Mouse (Mus musculus): ENCODE measurements at regions not wholly inside any gene's neighbourhood (a gene's known extent, or its start where the extent isn't known, plus 50 kb on each side); places are given as distances from the start of the nearest gene placed in this dataset.

- Histone ChIP-seq H3K9ac (no peak overlapping the region), H3K9me3 (no peaks in the 10 kb centered on the region), H3K27me3 (replicated peaks) (no peaks in the 10 kb centered on the region), H3K4me3 (no peak overlapping the region), H3K36me3 (no peaks in the 10 kb centered on the region), H3K27ac (replicated peaks) (no peak overlapping the region), H3K4me2 (no peak overlapping the region), H3K4me1 (peaks cover 11% of the 10 kb centered on the region)
- ATAC-seq (ENCODE audit: extremely low read depth, insufficient number of reproducible peaks, low FRiP score, low TSS enrichment), result no peak
- 35% methylated on average over 5 of the region's 5 CpGs for WGBS
Observed at GRCm38 (mm10) chr15:31673038-31673437, 71.4 kb downstream of the Fam173b start.

DNA sequence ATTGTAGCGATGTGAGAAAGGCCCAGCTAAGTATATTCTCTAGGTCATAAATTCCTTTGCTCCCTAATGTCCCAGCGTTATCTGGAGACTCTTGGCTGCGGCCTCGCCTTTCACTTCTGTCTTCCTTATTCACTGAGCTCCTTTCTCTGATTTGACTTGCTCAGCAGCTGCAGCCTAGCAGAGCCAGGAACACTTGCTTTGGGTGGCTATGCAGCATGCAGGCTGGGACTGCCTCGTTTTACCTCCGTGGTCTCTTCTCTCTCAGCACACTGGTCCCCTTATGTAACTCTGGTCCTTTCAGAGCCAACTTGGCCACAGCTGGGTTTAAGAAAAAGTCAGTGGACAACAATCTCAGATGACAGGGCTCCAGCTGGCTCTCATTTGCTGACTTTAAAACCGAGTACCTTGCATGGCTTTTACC lies 75.1 kb downstream of the Fam173b start:
- no peaks in the 10 kb centered on the region for H3K36me3 ChIP-seq
- peak overlapping the region; percentile 44; the same call in 1 of the 2 replicates for H3K27ac ChIP-seq (replicated peaks)
- H3K9ac ChIP-seq, result no peak overlapping the region
- no peaks in the 10 kb centered on the region for H3K9me3 ChIP-seq
- 35% methylated on average over 7 of the region's 7 CpGs for WGBS
- no peaks in the 10 kb centered on the region for H3K27me3 ChIP-seq (replicated peaks)
- ATAC-seq (ENCODE audit: extremely low read depth, insufficient number of reproducible peaks, low FRiP score, low TSS enrichment), result no peak
- H3K4me2 ChIP-seq, result 0 out of 2 replicates have a peak overlapping the region, but pooled peaks have one; percentile 13
- peaks cover 11% of the 10 kb centered on the region for H3K4me1 ChIP-seq
- H3K4me3 ChIP-seq, result no peak overlapping the region

- Histone ChIP-seq H3K9me3 (0 out of 2 replicates have a peak, but pooled peaks cover 2% of the 10 kb centered on the region), H3K27me3 (replicated peaks) (no peaks in the 10 kb centered on the region), H3K4me1 (no peaks in the 10 kb centered on the region), H3K4me3 (no peak overlapping the region), H3K36me3 (no peaks in the 10 kb centered on the region), H3K27ac (replicated peaks) (no peak overlapping the region), H3K9ac (no peak overlapping the region), H3K4me2 (no peak overlapping the region)
- ATAC-seq (ENCODE audit: extremely low read depth, insufficient number of reproducible peaks, low FRiP score, low TSS enrichment), result no peak
- WGBS, result 44% methylated on average over 3 of the region's 3 CpGs
Observed at GRCm38 (mm10) chr15:31693109-31693508, 91.5 kb downstream of the Fam173b start.

DNA sequence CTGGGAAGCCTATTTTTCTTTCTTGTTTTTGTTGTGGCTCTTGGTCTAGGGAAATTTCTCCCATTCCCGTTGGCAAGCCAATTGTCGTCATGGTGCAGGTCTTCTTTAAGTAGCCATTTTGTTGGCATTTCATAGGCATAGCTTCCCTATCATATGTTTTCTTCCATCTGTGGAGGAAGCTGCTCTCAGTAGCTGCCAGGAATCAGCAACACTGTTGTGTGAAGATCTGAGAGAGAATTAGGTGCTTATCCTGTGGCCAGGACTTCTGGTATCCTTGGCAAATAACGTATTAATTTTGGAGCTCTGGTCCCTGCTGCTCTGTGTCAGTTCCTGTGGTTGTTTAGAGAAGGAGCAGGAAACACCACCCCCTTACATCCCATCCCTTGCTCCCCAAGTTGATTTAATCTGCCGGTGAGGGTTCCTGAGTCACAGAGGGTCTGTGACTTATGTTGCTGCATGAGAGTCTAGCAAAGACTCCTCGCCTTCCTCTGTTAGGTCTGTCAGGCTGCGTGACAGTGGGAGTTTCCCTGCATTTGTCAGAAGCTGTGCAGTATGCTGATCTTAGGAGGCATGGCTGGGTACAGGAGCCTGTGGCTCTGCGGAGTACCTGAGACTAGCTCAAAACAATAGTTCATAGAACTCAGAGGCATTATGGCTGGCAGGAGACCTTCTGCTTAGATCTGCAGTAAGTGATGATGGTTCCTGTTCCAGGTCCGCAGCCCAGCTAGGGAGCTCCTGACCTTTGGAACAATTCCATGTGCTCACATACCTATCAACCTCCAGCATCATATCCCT lies 93.4 kb downstream of the Fam173b start:
- Histone ChIP-seq H3K4me1 (no peaks in the 10 kb centered on the region), H3K36me3 (no peaks in the 10 kb centered on the region), H3K27ac (replicated peaks) (no peak overlapping the region), H3K9ac (no peak overlapping the region), H3K27me3 (replicated peaks) (no peaks in the 10 kb centered on the region), H3K4me2 (no peak overlapping the region), H3K9me3 (no peaks in the 10 kb centered on the region), H3K4me3 (no peak overlapping the region)
- ATAC-seq (ENCODE audit: extremely low read depth, insufficient number of reproducible peaks, low FRiP score, low TSS enrichment), result no peak
- WGBS, result 73% methylated on average over 8 of the region's 8 CpGs

DNA sequence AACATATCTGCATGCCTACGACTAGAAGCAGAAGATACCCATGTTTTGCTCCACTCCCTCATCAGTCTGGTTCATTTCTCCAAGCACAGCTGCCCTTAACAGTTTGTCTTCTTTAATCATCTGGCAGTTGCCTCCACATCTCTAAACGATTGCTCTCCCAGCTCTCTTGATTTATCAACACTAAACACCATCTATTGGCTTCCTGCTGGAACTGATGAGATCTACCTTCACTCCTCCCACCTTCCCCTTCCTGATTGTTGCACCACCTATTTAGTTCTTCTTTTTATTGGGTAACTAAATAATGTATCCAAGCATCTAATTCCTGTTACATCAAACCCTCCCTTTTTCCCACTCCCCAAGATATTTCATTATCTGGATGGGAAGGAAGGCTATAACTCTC lies 101.7 kb downstream of the Fam173b start:
- Histone ChIP-seq H3K9ac (no peak overlapping the region), H3K4me3 (no peak overlapping the region), H3K36me3 (no peaks in the 10 kb centered on the region), H3K27me3 (replicated peaks) (no peaks in the 10 kb centered on the region), H3K4me1 (no peaks in the 10 kb centered on the region), H3K4me2 (no peak overlapping the region), H3K9me3 (0 out of 2 replicates have a peak, but pooled peaks cover 6% of the 10 kb centered on the region), H3K27ac (replicated peaks) (no peak overlapping the region)
- no peak for ATAC-seq (ENCODE audit: extremely low read depth, insufficient number of reproducible peaks, low FRiP score, low TSS enrichment)
- 75% methylated on average over 2 of the region's 2 CpGs for WGBS

DNA sequence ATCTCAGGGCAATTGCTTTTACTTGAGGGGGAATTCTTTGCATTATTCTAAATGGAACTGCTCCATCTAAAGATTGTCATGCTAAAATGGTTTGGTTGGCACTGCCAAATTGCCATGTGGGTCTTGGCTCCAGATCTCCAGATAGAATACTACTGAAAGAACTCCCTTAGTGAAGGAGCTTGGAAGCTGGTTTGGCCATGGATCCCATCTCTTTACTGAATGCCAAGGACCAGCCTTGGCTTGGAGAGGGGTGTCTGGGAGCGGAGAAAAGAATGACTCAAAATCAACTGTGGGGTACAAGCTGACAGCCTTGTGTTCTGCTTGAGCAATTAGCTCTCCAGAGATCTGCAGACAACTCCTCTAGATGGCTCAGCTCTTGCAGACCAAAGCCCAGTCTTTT lies 105.8 kb downstream of the Fam173b start:
- no peak for ATAC-seq (ENCODE audit: extremely low read depth, insufficient number of reproducible peaks, low FRiP score, low TSS enrichment)
- no peak overlapping the region for H3K4me2 ChIP-seq
- no peaks in the 10 kb centered on the region for H3K36me3 ChIP-seq
- H3K27me3 ChIP-seq (replicated peaks), result no peaks in the 10 kb centered on the region
- no peak overlapping the region for H3K9ac ChIP-seq
- no peaks in the 10 kb centered on the region for H3K4me1 ChIP-seq
- H3K27ac ChIP-seq (replicated peaks), result no peak overlapping the region
- H3K4me3 ChIP-seq, result no peak overlapping the region
- WGBS, result 84% methylated on average over 1 of the region's 1 CpGs
- H3K9me3 ChIP-seq, result 0 out of 2 replicates have a peak, but pooled peaks cover 6% of the 10 kb centered on the region

- Histone ChIP-seq H3K9me3 (no peaks in the 10 kb centered on the region), H3K27me3 (replicated peaks) (no peaks in the 10 kb centered on the region), H3K4me2 (no peak overlapping the region), H3K4me1 (no peaks in the 10 kb centered on the region), H3K9ac (no peak overlapping the region), H3K36me3 (no peaks in the 10 kb centered on the region), H3K27ac (replicated peaks) (no peak overlapping the region), H3K4me3 (no peak overlapping the region)
- WGBS, result 73% methylated on average over 1 of the region's 1 CpGs
- ATAC-seq (ENCODE audit: extremely low read depth, insufficient number of reproducible peaks, low FRiP score, low TSS enrichment), result no peak
Observed at GRCm38 (mm10) chr15:31721019-31721418, 119.4 kb downstream of the Fam173b start.

DNA sequence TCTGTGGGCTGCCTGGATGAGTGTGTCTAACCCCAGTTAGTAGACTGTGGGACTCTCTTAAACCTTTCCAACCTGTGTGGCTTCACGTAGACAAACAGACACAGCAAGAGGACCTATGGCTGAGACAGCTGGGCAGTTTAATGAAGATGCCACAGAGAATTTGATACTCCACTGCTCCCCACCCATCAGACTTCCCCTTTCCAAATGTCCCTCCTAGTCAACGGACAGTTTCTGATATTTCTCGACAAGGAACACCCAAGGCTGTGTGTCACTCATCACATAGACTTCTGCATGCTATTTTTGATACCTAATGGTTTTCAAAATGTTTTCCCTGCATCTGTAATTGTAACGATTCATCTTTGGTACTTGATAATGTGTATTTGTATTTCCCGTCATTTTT lies 120.8 kb downstream of the Fam173b start:
- H3K4me1 ChIP-seq, result no peaks in the 10 kb centered on the region
- H3K27ac ChIP-seq (replicated peaks), result no peak overlapping the region
- H3K4me2 ChIP-seq, result no peak overlapping the region
- no peak for ATAC-seq (ENCODE audit: extremely low read depth, insufficient number of reproducible peaks, low FRiP score, low TSS enrichment)
- WGBS, result 69% methylated on average over 5 of the region's 5 CpGs
- H3K9me3 ChIP-seq, result no peaks in the 10 kb centered on the region
- no peaks in the 10 kb centered on the region for H3K27me3 ChIP-seq (replicated peaks)
- H3K9ac ChIP-seq, result no peak overlapping the region
- no peak overlapping the region for H3K4me3 ChIP-seq
- H3K36me3 ChIP-seq, result no peaks in the 10 kb centered on the region

DNA sequence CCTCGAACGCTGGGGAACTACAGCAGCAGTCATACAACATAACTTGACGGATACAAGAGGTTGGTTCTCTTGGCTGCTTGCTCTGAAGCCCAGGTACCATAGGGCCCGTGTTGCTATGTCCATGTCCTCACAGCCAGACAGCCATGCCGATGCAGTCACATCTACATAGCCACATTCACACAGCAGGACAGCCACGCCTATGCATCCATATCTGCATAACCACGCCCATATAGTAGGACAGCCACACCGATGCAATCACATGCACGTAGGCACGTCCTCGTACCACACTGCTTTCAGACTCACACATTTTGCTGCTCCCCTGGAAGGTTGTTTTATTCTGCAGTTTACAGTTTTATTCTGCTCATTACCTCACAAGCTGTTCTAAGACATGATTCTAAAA lies 122.6 kb downstream of the Fam173b start:
- H3K27me3 ChIP-seq (replicated peaks), result no peaks in the 10 kb centered on the region
- no peak overlapping the region for H3K27ac ChIP-seq (replicated peaks)
- 63% methylated on average over 11 of the region's 11 CpGs for WGBS
- no peak overlapping the region for H3K9ac ChIP-seq
- no peaks in the 10 kb centered on the region for H3K36me3 ChIP-seq
- no peak overlapping the region for H3K4me2 ChIP-seq
- no peak for ATAC-seq (ENCODE audit: extremely low read depth, insufficient number of reproducible peaks, low FRiP score, low TSS enrichment)
- no peak overlapping the region for H3K4me3 ChIP-seq
- no peaks in the 10 kb centered on the region for H3K4me1 ChIP-seq
- H3K9me3 ChIP-seq, result no peaks in the 10 kb centered on the region

- no peak overlapping the region for H3K27ac ChIP-seq (replicated peaks)
- no peak overlapping the region for H3K4me3 ChIP-seq
- H3K9ac ChIP-seq, result no peak overlapping the region
- no peak overlapping the region for H3K4me2 ChIP-seq
- WGBS, result 77% methylated on average over 9 of the region's 9 CpGs
- ATAC-seq (ENCODE audit: extremely low read depth, insufficient number of reproducible peaks, low FRiP score, low TSS enrichment), result no peak
- no peaks in the 10 kb centered on the region for H3K27me3 ChIP-seq (replicated peaks)
- H3K36me3 ChIP-seq, result no peaks in the 10 kb centered on the region
- H3K4me1 ChIP-seq, result peaks cover 7% of the 10 kb centered on the region; the same call in 1 of the 2 replicates
- peaks cover 4% of the 10 kb centered on the region; the same call in 1 of the 2 replicates for H3K9me3 ChIP-seq
Observed at GRCm38 (mm10) chr15:31729133-31729532, 127.5 kb downstream of the Fam173b start.

DNA sequence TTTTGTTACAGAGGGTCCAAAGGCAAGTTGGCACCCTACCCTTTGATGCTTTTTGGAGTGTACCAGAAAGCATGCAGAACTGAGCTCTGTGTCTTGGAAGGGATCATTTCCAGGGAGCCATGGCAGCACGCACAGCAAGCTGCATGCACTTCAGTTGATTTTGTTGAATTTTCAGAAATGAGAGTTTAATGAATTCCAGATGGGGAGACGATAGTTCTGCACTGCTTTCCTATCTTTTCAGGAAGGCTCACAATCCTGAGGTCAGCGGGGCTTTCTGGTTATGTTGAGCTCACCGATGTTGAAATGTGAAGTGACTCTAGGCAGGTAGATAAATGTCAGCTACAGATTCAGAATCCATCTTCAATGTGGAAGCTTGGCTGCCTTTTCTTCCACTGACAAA lies 140.0 kb downstream of the Fam173b start:
- Histone ChIP-seq H3K4me2 (no peak overlapping the region), H3K4me3 (no peak overlapping the region), H3K4me1 (no peaks in the 10 kb centered on the region), H3K9me3 (no peaks in the 10 kb centered on the region), H3K27ac (replicated peaks) (no peak overlapping the region), H3K9ac (no peak overlapping the region), H3K27me3 (replicated peaks) (no peaks in the 10 kb centered on the region), H3K36me3 (no peaks in the 10 kb centered on the region)
- WGBS, result 59% methylated on average over 4 of the region's 4 CpGs
- ATAC-seq (ENCODE audit: extremely low read depth, insufficient number of reproducible peaks, low FRiP score, low TSS enrichment), result no peak

DNA sequence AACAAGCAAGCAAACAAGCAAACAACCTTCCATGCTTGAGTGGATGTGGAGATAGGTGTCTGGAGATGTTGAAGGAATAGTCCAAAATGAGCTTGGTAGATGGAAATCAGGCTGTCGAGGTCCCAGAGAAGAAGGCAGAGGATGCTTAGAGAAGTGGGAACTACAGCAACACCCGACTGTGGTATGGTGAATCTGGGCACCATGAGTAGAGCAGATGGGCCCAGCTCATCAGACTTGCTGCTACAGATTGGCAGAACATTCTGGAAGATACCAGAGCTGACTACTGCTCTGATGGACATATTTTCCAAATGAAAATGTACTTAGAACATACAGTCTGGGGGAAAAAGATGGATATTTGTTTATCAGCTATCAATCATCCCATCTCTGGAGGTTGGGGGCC lies 142.9 kb downstream of the Fam173b start:
- no peaks in the 10 kb centered on the region for H3K9me3 ChIP-seq
- 61% methylated on average over 2 of the region's 2 CpGs for WGBS
- no peak overlapping the region for H3K27ac ChIP-seq (replicated peaks)
- H3K9ac ChIP-seq, result no peak overlapping the region
- H3K36me3 ChIP-seq, result no peaks in the 10 kb centered on the region
- no peaks in the 10 kb centered on the region for H3K4me1 ChIP-seq
- ATAC-seq (ENCODE audit: extremely low read depth, insufficient number of reproducible peaks, low FRiP score, low TSS enrichment), result no peak
- H3K4me3 ChIP-seq, result no peak overlapping the region
- H3K27me3 ChIP-seq (replicated peaks), result no peaks in the 10 kb centered on the region
- no peak overlapping the region for H3K4me2 ChIP-seq

Measured in heart, embryonic 13.5 days (tissue).